15 mouse cellular contexts compared by ENCODE assay signal in the genomic region with DNA sequence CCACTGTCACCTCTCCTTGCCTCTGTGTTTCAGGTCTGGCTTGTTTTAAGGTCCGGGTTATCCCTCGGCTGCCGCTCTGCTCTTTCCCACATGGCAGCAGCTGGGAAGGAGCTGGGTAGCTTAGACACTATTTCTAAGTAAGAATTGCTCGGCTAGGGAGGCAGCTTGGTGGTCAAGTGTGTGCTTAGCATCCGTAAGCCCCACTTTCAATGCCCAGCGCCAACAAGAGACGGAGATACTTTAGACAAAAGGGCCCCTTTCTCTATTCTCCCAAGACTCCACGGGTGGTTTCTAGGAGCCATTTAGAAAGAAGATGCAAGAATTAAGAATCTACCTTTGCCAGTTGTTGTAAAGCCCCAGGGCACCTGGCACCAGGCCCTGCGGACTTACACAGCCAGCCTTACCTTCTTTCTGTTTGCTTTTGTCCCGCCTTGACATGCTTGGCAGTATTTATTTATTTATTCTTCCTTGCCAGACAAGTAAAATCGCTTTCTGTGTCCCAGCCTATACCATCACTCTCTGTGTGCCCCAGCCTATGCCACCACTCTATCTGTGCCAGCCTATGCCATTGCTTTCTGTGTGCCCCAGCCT.
"Had no signal": no experiment of that assay in that cellular context is flagged by ENCODE, and none has a peak within 500 bp of the region (broad histone marks: within the 10 kb centered on the region; RNA-seq: fewer than 3 reads in every experiment).

No protein-coding gene starts in this region.

- H3K4me3 ChIP-seq: layer of hippocampus, adult 2 months; left cerebral cortex, adult 2 months; limb, embryonic 12.5 days had no signal

- ATAC-seq: intestine, postnatal 0 days had no signal

- H3K4me2 ChIP-seq: limb, embryonic 12.5 days; midbrain, embryonic 11.5 days had no signal

- H3K9ac ChIP-seq: limb, embryonic 12.5 days had no signal

- DNase-seq: kidney, adult 2 months; layer of hippocampus, adult 9-11 months; layer of hippocampus, postnatal 36 days; lung, adult 2 months; lung, postnatal 14 days; midbrain, embryonic 14.5 days; thymus, adult 2 months; thymus, postnatal 14 days; thymus, postnatal 4 days had no signal

- H3K9me3 ChIP-seq: limb, embryonic 12.5 days had no signal

- H3K27ac ChIP-seq: kidney, postnatal 0 days; layer of hippocampus, adult 2 months; left cerebral cortex, adult 2 months; limb, embryonic 12.5 days had no signal

- H3K27me3 ChIP-seq: limb, embryonic 12.5 days had no signal
